Mouse (Mus musculus): ENCODE results near the gene Ankrd40. TPM values are rescaled to one million over a fixed set of nuclear protein-coding genes. Genes with fewer than 3 reads are reported as not detected.

Ankrd40 gene
- 63.5 and 70.8 TPM in 2 replicates for total RNA-seq (2017)

DNA sequence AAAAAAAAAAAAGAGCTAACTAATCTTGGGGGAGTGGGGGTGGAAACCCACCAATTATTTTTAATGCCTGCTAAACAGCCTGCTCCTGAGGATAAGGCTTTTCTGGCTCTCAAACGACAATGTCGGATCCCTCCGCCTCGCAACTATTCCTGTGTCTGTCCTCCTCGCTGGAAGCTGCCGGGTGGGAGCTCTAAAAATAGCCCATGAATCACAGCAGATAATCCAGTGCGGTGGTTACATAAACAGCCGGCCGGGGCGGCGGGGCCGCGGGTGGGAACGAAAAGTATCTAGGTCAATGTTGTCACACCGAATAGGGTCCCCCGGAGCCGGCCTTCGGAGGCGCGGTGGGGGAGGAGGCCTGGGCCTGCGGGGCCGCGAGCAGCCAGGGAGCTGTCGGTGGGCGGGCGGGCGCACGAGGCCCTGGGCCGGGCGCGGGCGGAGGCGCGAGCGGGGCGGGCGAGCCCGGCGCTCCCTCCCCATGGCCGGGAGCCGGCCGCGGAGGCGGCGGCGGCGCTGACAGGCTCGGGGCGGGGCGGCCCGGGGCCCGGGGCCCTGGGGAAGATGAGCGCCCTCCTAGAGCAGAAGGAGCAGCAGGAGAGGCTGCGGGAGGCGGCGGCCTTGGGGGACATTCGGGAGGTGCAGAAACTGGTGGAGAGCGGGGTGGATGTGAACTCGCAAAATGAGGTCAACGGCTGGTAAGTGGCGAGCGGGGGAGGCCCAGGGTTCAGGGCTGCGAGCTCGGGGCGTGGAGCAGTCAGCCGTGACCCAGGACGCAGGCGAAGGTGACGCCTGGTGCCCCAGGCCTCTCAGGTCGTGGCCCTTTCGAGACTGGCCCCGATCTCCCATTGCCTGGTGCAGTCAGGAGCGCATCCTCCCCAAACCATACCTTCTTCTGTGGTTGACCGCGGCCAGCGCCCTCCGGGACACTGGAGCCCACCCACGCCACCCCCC, at the start of gene Ankrd40:
TSS of gene Ankrd40 (plus strand) at position 309 of the 951 bp plus-strand sequence.
- ATAC-seq (replicated peaks in 1 of 2; ENCODE audit: insufficient read depth in 1 of 2, low FRiP score in 2 of 2, low TSS enrichment in 1 of 2, low read depth in 1 of 2, poor library complexity in 2 of 2, severe bottlenecking in 2 of 2) = peak; percentile 74 to 85

DNA sequence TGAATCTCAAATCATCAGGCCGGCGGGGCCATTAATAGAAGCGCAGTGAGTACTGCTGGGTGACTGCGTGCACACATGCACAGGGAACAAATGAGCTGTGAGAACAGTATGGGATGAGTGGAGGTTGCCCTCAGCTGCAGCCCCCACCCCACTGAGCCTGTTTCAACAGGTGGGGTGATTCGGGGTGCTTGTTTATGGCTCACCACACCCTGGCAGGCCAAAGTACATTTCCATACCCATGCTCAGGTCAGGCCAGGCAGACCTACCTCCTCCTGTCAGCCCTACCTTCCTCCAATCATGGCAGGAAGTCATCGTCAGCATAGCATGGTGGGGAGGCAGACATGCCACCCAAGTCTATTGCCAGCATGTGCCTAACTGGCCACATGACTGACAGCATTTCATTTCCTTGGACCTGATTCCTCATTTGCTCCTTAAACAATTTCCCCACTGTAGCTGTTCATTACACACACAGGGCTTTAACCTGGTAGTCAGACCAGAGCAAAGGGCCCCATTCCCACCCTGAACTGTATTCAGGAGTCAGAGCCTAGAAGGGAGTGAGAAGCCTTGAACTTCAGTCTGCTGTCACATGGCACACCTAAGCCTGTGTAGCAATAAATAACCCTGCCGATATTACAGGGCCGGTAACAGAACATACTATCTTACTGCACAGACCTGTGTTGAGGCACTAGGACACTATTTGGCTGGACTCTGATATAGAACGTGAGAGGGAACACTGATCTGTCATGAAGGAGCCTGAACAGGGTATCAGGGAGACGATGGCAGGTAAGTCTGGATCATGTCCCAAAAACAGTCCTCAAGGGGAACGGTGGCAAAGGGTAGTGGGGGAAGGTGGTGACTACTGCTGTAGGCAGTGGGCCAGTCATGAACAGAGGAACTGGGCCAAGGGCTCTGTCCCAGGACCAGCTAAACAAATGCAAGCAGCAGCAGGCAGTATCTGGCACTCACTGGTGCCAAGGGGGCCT, 46.3 kb upstream of the Ankrd40 start, which contains the start of gene Gm21885:
TSS of gene Gm21885 (plus strand) at position 675 of the 983 bp plus-strand sequence.
- ATAC-seq (replicated peaks in 1 of 2; ENCODE audit: insufficient read depth in 1 of 2, low FRiP score in 2 of 2, low TSS enrichment in 1 of 2, low read depth in 1 of 2, poor library complexity in 2 of 2, severe bottlenecking in 2 of 2) = no peak

DNA sequence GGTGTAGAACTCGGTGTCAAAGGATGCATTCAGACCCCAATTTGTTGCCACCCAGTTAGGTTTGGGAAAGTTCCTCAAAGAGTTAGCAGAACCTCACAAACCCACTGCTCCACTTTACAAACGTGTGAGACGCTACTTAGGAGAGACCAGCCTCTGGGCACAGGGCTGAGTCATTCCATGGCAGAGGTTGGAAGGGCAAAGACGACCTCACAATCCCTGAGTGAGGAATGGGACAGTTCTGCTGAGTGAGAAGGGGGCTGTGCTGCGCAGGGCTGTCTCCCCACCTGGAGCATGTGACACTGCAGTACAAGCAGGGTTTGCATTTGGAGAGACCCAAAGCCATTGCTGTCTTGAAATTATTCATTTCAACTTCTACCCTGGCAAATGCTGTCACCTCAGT, 45.5 kb upstream of the Ankrd40 start:
- no peak for ATAC-seq (replicated peaks in 1 of 2; ENCODE audit: insufficient read depth in 1 of 2, low FRiP score in 2 of 2, low TSS enrichment in 1 of 2, low read depth in 1 of 2, poor library complexity in 2 of 2, severe bottlenecking in 2 of 2)

DNA sequence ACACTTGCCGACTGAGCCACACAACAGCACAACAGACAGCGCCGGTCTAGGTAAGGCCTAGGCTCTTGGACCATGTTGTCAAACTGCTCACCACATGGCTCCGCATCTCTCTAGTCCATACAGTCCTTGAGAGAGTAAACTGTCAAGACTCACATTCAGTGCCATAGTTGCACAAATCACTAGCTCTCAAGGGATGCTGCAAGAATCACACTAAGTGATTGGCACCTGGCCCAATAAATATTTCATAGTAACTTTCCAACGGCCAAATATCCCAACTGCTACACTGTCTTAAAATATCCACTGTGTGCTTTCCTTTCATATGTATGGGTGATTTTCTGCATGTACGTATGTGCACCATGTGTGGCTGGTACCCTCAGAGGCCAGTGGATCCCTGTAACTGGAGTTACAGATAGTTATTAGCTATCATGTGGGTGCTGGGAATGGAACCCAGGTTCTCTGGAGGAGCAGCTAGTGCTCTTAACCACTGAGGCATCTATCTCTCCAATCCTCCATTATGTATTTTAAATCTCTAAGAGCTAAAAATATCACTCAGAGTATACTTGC, 44.2 kb upstream of the Ankrd40 start:
- no peak for ATAC-seq (replicated peaks in 1 of 2; ENCODE audit: insufficient read depth in 1 of 2, low FRiP score in 2 of 2, low TSS enrichment in 1 of 2, low read depth in 1 of 2, poor library complexity in 2 of 2, severe bottlenecking in 2 of 2)

DNA sequence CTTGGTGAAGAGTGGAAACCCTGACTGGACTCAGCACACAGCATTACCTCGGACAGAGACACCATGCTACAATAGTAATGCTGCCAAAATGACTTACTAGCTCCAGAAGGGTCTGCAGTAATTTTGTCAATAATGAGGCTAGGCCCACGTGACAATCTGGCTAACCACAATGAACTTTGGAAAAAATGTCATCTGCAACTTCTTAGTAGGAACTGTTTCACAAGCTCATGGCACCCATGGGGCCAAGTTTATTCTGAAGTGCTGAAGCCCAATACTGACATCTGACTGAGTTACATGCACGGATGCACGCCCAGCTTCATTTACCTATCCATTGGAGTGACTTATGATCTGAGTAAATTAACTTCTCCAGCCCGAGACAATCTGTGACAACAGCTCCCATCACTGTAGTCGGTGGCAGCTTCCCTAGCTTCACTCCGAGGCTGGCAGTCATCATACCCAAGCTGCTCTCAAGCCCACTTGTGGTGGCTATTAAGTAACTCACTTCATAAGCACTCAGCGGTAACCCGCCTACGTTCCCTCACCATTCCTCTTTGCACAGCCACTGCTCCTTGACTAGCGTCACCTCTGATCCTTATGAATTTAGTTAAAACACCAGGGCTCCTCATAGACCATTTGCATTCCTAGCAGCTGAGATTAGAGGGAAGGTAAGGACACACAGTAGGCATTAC, 41.8 kb upstream of the Ankrd40 start:
- no peak for ATAC-seq (replicated peaks in 1 of 2; ENCODE audit: insufficient read depth in 1 of 2, low FRiP score in 2 of 2, low TSS enrichment in 1 of 2, low read depth in 1 of 2, poor library complexity in 2 of 2, severe bottlenecking in 2 of 2)

DNA sequence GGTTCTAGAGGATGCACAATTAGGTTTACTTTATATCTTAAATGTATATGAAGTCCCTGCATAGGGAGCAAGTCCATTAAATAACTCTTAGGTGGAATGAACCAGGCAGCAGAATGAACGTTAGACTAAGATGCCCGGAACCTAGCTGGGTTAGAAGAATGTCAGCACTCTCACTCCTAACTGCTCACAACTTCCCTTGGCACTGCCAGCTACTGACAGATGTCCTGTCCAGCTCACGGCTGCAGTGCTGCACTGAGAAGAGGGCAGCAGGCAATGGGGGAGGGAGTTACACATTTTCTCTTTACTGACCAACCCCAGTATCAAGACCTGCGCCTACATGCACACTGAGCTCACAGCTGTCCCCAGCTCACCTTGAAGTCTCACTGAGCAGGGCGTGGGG, 40.7 kb upstream of the Ankrd40 start:
- ATAC-seq (replicated peaks in 1 of 2; ENCODE audit: insufficient read depth in 1 of 2, low FRiP score in 2 of 2, low TSS enrichment in 1 of 2, low read depth in 1 of 2, poor library complexity in 2 of 2, severe bottlenecking in 2 of 2) = no peak

DNA sequence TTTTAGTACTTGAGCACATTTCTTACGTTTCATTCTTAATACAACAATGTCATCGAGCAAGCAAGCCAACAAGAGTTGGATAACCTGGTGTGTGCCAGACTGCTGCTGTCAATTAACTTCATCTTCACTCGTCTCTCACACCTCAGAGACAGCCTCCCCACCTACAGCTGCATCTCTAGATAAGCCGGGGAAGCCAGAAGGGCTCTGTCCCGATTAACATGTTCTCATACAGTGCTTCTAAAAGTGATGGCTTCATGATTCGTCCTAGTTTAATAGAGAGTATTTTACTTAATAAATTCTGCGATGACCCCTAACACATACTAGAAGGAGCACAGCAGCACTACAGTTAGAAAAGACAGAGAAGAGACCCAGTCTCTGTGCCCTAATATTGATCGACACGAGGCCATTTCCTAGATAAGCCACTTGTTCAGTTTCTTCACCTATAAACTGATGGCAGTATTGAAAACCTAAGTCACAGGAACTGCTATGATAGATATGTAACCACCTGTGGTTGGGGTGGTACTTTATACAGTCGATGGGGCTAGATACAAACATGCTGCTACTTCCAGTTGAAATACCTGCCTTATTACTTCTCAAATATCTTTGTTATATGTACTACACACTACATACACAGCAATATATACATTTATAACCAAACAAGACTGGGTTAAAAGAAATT, 37.6 kb upstream of the Ankrd40 start:
- 0 out of 4 replicates have a peak, but pooled peaks of 1 of the 2 experiments have one; percentile 29 for ATAC-seq (replicated peaks in 1 of 2; ENCODE audit: insufficient read depth in 1 of 2, low FRiP score in 2 of 2, low TSS enrichment in 1 of 2, low read depth in 1 of 2, poor library complexity in 2 of 2, severe bottlenecking in 2 of 2)

DNA sequence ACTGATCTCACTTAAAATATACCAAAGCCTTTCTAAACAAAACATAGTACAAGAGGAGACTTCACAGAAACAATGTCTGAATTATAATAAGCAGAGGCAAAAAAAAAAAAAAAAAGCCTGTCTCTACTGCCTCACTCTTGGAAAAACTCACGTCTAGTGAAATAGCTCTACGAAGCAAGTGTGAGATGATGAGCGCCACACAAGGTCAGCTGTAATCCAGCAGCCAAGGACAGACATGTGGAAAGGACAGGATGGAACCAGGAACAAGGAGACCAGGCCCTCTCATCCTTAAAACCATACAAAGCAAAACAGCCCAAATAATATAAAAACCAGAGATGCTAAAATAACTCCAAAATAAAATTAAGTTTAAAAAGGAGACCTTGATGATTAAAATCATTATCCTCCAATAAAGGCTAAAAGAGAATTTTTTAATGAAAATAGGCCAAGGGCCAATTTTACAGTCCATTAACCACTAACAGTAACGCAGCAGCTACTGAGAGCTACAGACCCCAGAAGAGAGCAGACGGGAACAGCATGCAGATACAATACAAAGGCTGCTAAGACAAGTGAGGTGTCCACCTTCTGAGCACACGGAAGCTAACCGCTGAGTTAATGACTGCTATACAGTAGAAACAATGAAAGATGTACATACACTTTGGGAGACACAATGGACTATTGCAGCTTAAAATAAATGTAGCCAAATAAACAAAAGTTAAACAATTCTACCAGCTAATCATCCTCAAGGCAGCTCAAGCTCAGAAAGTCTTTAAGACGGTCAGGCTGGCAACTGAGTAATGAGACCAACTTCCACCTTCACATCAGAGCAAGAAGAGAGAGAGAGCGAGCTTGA, 32.6 kb upstream of the Ankrd40 start:
- ATAC-seq (replicated peaks in 1 of 2; ENCODE audit: insufficient read depth in 1 of 2, low FRiP score in 2 of 2, low TSS enrichment in 1 of 2, low read depth in 1 of 2, poor library complexity in 2 of 2, severe bottlenecking in 2 of 2) = no peak

DNA sequence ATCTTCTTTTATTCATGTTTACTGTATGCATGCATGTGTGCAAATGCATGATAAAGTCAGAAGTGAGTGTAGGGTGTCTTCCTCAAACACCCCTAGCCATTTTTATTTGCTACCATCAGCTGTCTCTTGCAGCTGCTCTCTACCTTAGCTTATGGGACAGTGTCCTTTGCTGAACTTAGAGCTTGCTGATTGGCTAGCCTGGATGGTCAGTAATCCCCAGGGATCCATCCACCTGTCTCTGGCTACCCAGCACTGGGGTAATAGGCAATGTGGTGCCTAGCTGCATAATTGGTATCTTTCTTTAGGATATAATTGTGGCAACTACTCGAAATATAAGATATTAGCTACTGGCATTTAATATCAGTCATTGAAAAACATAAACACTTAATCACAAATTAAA, 15.1 kb upstream of the Ankrd40 start:
- ATAC-seq (replicated peaks in 1 of 2; ENCODE audit: insufficient read depth in 1 of 2, low FRiP score in 2 of 2, low TSS enrichment in 1 of 2, low read depth in 1 of 2, poor library complexity in 2 of 2, severe bottlenecking in 2 of 2) = no peak

DNA sequence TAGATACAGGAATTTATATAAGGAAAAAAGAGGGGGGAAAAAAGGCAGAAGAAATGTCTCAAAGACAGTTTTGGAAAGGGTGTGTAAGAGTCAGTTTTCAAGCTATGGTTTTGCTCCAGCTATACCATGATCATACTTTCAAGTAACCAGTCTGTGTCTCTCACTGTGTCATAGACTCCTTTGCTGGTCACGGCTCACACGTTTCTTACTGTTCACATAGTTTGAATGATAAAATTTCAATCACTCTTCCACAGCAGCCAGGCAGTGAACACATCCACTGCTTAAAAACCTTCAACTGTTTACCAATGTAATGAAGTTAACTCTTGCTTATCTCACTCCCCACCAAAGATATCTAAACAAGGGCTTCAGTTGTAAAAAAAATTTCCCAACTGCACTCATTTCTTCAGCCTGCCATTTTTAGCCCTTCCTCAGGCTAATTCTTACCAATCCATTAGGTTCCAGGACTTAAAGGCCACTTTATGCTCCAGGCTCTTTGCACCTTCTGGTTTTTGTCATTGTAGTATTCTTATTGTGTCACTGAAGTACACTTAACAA, 13.6 kb upstream of the Ankrd40 start:
- no peak for ATAC-seq (replicated peaks in 1 of 2; ENCODE audit: insufficient read depth in 1 of 2, low FRiP score in 2 of 2, low TSS enrichment in 1 of 2, low read depth in 1 of 2, poor library complexity in 2 of 2, severe bottlenecking in 2 of 2)

DNA sequence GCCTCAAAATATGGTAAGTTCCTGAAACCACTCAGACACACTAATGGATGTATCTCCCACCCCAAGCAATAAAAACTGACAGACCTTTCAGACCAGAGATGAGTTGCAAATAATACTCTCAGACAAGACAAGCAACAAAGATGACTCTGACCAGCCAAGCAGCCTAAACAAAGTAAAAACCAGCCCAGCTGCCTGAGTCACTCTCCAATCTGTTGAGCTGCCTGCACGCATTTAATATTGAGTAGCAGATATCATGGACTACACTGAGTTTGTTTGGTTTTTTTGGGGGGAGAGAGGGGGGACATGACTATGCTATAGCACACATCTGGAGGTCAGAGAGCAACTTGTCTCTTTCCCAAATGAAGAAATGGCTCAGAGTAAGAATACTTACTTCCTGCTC, 12.5 kb upstream of the Ankrd40 start:
- ATAC-seq (replicated peaks in 1 of 2; ENCODE audit: insufficient read depth in 1 of 2, low FRiP score in 2 of 2, low TSS enrichment in 1 of 2, low read depth in 1 of 2, poor library complexity in 2 of 2, severe bottlenecking in 2 of 2) = no peak

DNA sequence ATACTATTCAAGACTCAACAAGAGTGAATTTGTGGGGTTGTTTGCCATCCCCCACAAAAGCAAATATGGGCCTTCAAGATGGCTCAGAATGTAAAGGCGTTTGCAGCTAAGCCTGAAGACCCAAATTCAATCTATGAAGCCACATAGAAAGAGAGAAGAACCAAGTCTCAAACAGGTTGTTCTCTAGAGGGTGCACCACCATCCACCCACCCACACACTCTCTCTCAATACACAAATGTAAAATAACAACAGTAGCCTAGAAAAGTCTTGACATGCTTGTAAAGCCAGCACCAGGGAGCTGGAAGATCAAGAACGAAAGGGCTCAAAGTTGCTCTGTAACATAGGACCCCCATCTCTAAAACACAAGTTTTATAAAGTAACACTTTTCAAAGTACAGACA, 11.3 kb upstream of the Ankrd40 start:
- ATAC-seq (replicated peaks in 1 of 2; ENCODE audit: insufficient read depth in 1 of 2, low FRiP score in 2 of 2, low TSS enrichment in 1 of 2, low read depth in 1 of 2, poor library complexity in 2 of 2, severe bottlenecking in 2 of 2) = no peak

DNA sequence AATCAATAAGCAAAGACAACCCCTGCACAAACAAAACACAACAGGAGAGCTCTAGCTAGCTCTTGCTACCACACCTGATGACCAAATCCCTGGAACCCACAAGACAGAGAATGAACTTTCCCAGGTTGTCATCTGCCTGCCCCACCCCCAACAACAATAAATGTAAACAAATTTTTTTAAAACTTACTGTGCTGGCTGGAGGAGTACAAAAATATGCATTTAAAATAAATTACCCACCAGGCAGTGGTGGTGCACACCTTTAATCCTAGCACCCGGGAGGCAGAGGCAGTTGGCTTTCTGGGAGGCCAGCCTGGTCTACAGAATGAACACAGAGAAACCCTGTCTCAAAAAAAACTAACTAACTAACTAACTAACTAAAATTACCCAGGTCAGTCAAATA, 10.8 kb upstream of the Ankrd40 start:
- ATAC-seq (replicated peaks in 1 of 2; ENCODE audit: insufficient read depth in 1 of 2, low FRiP score in 2 of 2, low TSS enrichment in 1 of 2, low read depth in 1 of 2, poor library complexity in 2 of 2, severe bottlenecking in 2 of 2) = no peak

DNA sequence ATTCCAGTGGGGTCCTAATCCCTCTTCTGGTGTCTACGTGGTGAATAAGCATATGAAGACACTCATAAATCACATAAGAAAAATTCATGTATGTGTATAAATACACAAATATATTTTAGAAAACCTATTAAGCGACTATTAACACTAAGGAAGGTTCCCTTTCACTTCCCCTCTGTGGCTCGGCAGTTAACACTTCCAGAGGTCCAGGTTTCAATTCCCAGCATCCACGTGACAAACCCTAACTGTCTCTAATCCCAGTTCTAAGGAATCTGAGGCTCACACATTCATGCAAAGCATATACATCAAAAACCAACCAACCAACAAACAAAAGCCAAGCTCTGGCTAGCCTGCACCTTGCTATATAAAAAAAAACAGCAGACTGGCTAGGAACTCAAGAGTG, 10.3 kb upstream of the Ankrd40 start:
- ATAC-seq (replicated peaks in 1 of 2; ENCODE audit: insufficient read depth in 1 of 2, low FRiP score in 2 of 2, low TSS enrichment in 1 of 2, low read depth in 1 of 2, poor library complexity in 2 of 2, severe bottlenecking in 2 of 2) = no peak

DNA sequence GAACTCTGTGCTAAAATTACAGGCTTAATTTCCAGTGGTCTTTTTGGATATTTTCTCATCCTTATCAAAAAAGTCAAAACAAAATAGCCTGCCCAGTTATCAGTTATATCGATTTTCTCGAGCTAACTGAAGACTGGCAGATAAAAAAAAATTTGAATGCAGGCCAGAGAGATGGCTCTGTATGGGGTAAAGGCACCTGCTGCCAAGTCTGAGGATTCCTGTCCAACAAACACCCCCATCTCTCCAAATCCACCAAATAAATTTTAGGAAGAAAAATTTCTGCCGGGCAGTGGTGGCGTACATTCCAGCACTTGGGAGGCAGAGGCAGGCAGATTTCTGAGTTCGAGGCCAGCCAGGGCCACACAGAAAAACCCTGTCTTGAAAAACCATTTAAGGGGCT, 9.7 kb upstream of the Ankrd40 start:
- no peak for ATAC-seq (replicated peaks in 1 of 2; ENCODE audit: insufficient read depth in 1 of 2, low FRiP score in 2 of 2, low TSS enrichment in 1 of 2, low read depth in 1 of 2, poor library complexity in 2 of 2, severe bottlenecking in 2 of 2)
